Mouse (Mus musculus) midbrain, embryonic 16.5 days (tissue): ENCODE measurements around the gene Cntnap1. TPM values are rescaled to one million over a fixed set of nuclear protein-coding genes. Genes with fewer than 3 reads are reported as not detected.
A peak's percentile ranks its signal among the peaks of the same experiment; 100 is the strongest.

Experiments used
- ATAC-seq: fragments of 200-750 bp; cut with Nextera tagmentation; 2 replicates; pipeline ENCODE4 v1.8.0; 2017; ENCODE audit warnings: moderate TSS enrichment
- H3K27ac ChIP-seq: fragments of 300-500 bp; sonication (generic); 2 replicates; pipeline ENCODE4 v1.5.1; 2014; ENCODE audit warnings: mild to moderate bottlenecking, low read length, mixed read lengths
- H3K27me3 ChIP-seq: fragments of 300-500 bp; sonication (generic); 2 replicates; pipeline ENCODE4 v1.6.1; 2014; ENCODE audit warnings: low read depth, low read length, mixed read lengths; ENCODE audit not compliant: control insufficient read depth, insufficient read depth
- H3K36me3 ChIP-seq: fragments of 300-500 bp; sonication (generic); 2 replicates; pipeline ENCODE4 v1.6.1; 2014; ENCODE audit warnings: mild to moderate bottlenecking, low read length, moderate library complexity, mixed read lengths; ENCODE audit not compliant: control insufficient read depth, insufficient read depth
- H3K4me1 ChIP-seq: fragments of 300-500 bp; sonication (generic); 2 replicates; pipeline ENCODE4 v1.6.1; 2014; ENCODE audit warnings: mild to moderate bottlenecking, low read length, mixed read lengths; ENCODE audit not compliant: control insufficient read depth, insufficient read depth
- H3K4me2 ChIP-seq: fragments of 300-500 bp; sonication (generic); 2 replicates; pipeline ENCODE4 v1.6.1; 2014; ENCODE audit warnings: mild to moderate bottlenecking, low read length, mixed read lengths
- H3K4me3 ChIP-seq: fragments of 300-500 bp; sonication (generic); 2 replicates; pipeline ENCODE4 v1.5.1; 2014; ENCODE audit warnings: low read depth, mild to moderate bottlenecking, low read length, moderate library complexity, mixed read lengths
- H3K9ac ChIP-seq: fragments of 300-500 bp; sonication (generic); 2 replicates; pipeline ENCODE4 v1.6.1; 2014; ENCODE audit warnings: low read depth, low read length, mixed read lengths
- H3K9me3 ChIP-seq: fragments of 300-500 bp; sonication (generic); replicated peaks from 2 replicates; pipeline ENCODE4 v1.6.1; 2014; ENCODE audit warnings: mild to moderate bottlenecking, low read length, mixed read lengths; ENCODE audit not compliant: control insufficient read depth, poor library complexity, severe bottlenecking
- WGBS: fragments of 180-500 bp; shearing (Covaris S2); extraction: QIAGEN DNeasy Blood & Tissue Kit; methylation state at CpG from one replicate; pipeline ENCODE4 v1.1.7; 2014; 5-methylcytosine and 5-hydroxymethylcytosine counted together
- polyA plus RNA-seq: library from polyadenylated mRNA; unstranded; fragments of >200 nt; fragmentation: Nextera tagmentation; extraction: Ambion mirVana; gene quantifications from 2 replicates; pipeline ENCODE4 v1.2.1, GENCODE M21; 2015

Gene Cntnap1
- polyA plus RNA-seq, 1 experiment from 2014 or later: 4.7 TPM

DNA sequence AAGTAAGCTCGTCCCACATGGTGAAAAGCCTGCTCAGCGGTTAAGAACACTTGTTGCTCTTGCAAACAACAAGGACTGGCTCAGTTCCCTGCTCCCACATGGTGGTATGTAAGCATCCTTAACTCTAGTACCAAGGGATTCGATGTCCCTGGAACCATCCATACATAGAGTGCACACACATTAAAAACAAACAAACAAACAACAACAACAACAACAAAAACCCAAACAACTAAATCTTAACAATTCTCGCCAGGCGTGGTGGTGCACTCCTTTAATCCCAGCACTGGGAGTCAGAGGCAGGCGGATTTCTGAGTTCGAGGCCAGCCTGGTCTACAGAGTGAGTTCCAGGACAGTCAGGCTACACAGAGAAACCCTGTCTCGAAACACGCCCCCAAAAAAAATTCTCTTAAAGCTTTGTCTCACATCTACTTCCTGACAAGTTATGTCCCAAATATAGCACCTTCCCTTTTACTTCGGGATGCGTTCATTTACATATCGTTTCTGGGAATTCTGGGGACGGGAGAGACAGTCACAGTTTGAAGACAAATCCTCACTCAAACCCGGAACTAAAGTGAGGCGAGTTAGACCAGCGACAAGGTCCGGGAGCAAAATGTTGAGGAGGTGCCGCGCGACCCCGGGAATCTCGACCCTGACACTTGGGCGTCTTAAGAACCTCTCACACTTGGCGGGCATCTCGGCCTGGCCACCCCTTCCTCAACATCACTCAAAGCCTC, 55.2 kb downstream of the Cntnap1 start:
- peak overlapping the region; percentile 53 for H3K27ac ChIP-seq

DNA sequence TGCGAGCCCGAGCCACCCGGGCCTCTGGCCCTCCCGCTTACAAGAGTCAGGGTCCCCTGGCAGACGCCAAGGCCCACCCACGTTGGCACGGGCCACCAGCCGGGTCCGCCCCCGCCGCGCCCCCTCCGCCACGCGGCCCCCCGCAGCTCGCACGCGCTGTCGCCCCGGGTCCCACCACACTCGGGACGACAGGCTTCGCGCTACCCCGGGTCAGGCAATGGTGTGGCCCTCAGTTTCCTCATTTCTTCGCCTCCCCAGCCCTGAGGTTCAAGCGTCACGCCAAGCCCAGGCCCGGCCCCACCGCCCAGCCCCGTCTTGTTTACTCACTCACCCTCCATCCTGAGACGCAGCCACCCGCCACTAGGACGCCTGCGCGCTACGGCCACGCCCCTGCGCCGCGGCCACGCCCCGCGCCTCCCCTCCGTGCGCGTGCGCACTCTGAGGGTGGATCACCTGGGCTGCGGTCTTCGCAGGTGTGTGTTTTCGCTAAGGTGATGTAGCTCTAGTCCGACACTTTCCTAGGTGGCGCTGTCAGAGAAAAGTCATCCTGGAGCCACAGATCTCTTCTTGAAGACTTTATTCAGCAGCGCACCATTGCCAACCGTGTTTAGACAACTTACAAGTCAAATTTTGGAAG, 55.9 kb downstream of the Cntnap1 start, which contains the start of gene Ezh1:
Gene Ezh1 (minus strand): TSS at position 399 of the 637 bp plus-strand sequence.
- peak within 1 kb of the TSS; percentile 81 for H3K4me2 ChIP-seq
- H3K9me3 ChIP-seq: no peaks in the 10 kb centered on the region
- H3K27ac ChIP-seq: peak within 1 kb of the TSS; percentile 53
- ATAC-seq: peak; percentile 94
- peaks cover 5% of the 10 kb centered on the region; the same call in 1 of the 2 replicates for H3K4me1 ChIP-seq
- H3K4me3 ChIP-seq: peak within 1 kb of the TSS; percentile 84
- H3K9ac ChIP-seq: peak within 1 kb of the TSS; percentile 95
- H3K36me3 ChIP-seq: no peaks in the 10 kb centered on the region
- peaks cover 7% of the 10 kb centered on the region; the same call in 1 of the 2 replicates for H3K27me3 ChIP-seq
- 1% methylated on average over 55 of the region's 56 CpGs for WGBS

More for the DNA sequence above, 55.2 kb downstream of the Cntnap1 start:
- Histone ChIP-seq H3K9ac (peak overlapping the region; percentile 95), H3K9me3 (no peaks in the 10 kb centered on the region), H3K4me1 (peaks cover 5% of the 10 kb centered on the region; the same call in 1 of the 2 replicates), H3K36me3 (no peaks in the 10 kb centered on the region), H3K4me2 (peak overlapping the region; percentile 81), H3K27me3 (peaks cover 2% of the 10 kb centered on the region; the same call in 1 of the 2 replicates), H3K4me3 (peak overlapping the region; percentile 84)
- no peak; the same call in 1 of the 2 replicates for ATAC-seq
- 18% methylated on average over 25 of the region's 25 CpGs for WGBS

DNA sequence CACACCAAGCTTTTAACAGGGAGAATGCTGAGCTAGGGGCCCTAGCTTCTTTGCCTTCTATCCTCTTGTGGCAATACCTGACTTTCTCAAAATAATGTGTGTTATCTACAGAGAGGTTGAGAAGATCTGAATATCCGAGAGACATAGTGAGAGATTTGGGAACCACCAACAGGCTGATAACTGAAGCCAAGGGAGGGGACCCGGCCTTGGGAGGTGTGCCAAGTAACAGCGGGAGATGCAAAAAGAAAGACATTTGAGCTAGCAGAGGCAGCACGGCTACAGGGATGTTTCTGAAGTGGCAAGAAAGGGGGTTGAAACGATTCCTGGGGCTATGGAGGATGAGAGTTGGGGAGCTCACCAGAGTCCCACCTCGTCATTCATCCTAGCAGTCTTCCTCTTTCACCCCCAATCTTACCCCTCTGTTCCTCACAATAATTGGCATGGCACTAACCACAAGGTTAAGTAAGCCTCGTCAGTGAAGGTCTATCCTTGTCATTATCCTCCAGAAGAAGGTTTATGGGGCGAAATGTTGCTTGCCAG, 59.1 kb downstream of the Cntnap1 start:
- WGBS: 21% methylated on average over 8 of the region's 8 CpGs
- Histone ChIP-seq H3K4me3 (no peak overlapping the region), H3K36me3 (no peaks in the 10 kb centered on the region), H3K4me2 (no peak overlapping the region), H3K27ac (no peak overlapping the region), H3K9ac (no peak overlapping the region), H3K9me3 (no peaks in the 10 kb centered on the region), H3K4me1 (peaks cover 5% of the 10 kb centered on the region; the same call in 1 of the 2 replicates), H3K27me3 (peaks cover 10% of the 10 kb centered on the region)
- no peak for ATAC-seq

- peaks cover 10% of the 10 kb centered on the region for H3K27me3 ChIP-seq
- H3K4me3 ChIP-seq: no peak overlapping the region
- H3K4me2 ChIP-seq: no peak overlapping the region
- H3K9me3 ChIP-seq: no peaks in the 10 kb centered on the region
- peak overlapping the region; percentile 42 for H3K27ac ChIP-seq
- no peak for ATAC-seq
- no peaks in the 10 kb centered on the region for H3K36me3 ChIP-seq
- H3K4me1 ChIP-seq: peaks cover 4% of the 10 kb centered on the region; the same call in 1 of the 2 replicates
- H3K9ac ChIP-seq: no peak overlapping the region
- 27% methylated on average over 2 of the region's 2 CpGs for WGBS
Observed at GRCm38 (mm10) chr11:101230061-101230511, 59.8 kb downstream of the Cntnap1 start.

DNA sequence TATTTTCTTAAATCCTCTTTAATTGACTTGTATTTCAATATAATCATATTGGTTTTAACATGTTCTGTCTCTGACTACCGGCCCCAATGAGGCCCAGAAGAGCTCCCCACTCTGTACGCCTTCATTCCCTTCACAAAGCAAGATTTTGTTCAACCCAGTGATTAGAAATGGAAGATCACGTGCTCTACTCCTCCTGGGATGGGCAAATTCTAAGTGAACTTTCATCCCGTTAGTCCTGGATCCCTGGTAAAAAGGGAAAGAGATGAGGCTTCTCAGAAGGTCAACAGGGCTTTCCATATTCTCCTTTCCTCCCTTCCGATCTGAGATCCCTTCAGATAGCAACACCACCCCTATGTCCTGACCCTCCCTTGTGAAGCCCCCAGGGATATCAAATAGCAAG, 60.2 kb downstream of the Cntnap1 start:
- H3K4me2 ChIP-seq: no peak overlapping the region; the same call in 1 of the 2 replicates
- peaks cover under 1% of the 10 kb centered on the region; the same call in 1 of the 2 replicates for H3K4me1 ChIP-seq
- no peak overlapping the region for H3K9ac ChIP-seq
- no peaks in the 10 kb centered on the region for H3K9me3 ChIP-seq
- 13% methylated on average over 5 of the region's 5 CpGs for WGBS
- H3K27me3 ChIP-seq: peaks cover 10% of the 10 kb centered on the region
- no peaks in the 10 kb centered on the region for H3K36me3 ChIP-seq
- H3K27ac ChIP-seq: peak overlapping the region; percentile 42
- H3K4me3 ChIP-seq: no peak overlapping the region
- ATAC-seq: no peak

DNA sequence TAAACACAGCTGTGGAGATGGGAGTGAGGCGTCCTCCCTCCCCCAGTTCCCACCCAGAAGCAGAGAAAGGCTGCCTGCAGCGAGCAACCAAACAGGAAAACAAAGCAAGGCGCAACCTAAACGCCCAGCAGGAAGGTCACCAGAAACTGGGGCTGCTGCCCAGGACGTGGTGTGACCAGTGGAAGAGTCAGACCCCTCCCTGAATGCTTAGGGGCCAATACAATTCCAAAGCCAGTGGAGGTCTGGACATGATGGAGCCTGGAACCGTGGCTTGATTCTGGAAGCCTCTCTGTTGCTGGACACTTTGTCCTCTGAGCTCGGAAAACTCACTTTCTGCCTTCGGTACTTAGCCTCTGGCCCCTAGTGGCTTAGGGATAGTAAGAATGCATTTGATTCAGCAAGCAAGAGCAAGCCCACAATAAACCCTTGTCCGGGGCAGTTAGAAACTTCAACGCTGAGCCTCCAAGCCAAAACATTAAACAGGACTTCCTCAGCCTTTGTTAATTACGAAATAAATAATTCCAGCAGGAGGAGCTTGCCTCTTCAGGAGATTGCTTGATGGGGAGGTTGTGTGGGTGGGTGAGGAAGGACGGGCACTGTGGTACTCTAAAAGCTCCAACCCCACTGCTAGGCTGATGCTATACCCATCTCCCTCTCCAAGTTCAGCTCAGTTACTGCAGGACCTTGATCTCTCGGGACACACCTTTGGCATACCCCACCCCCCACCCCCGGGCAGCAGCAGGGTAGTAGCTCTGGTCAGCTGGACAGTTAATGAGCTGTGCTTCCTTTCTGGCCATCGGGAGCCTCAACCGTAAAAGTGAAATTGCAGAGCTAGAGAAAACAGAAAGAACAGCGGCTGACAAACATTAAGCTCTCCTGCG, 60.9 kb downstream of the Cntnap1 start:
- Histone ChIP-seq H3K27ac (peak overlapping the region; percentile 42), H3K9ac (no peak overlapping the region), H3K4me1 (no peaks in the 10 kb centered on the region), H3K9me3 (no peaks in the 10 kb centered on the region), H3K27me3 (peaks cover 10% of the 10 kb centered on the region), H3K4me3 (no peak overlapping the region), H3K36me3 (no peaks in the 10 kb centered on the region), H3K4me2 (peak overlapping the region; percentile 8; the same call in 1 of the 2 replicates)
- no peak for ATAC-seq
- WGBS: 17% methylated on average over 18 of the region's 18 CpGs

- Histone ChIP-seq H3K9me3 (no peaks in the 10 kb centered on the region), H3K36me3 (no peaks in the 10 kb centered on the region), H3K4me2 (no peak overlapping the region), H3K4me3 (no peak overlapping the region), H3K9ac (no peak overlapping the region), H3K27ac (peak overlapping the region; percentile 42; the same call in 1 of the 2 replicates), H3K27me3 (peaks cover 10% of the 10 kb centered on the region), H3K4me1 (no peaks in the 10 kb centered on the region)
- 60% methylated on average over 6 of the region's 6 CpGs for WGBS
- no peak for ATAC-seq
Observed at GRCm38 (mm10) chr11:101232010-101232839, 61.9 kb downstream of the Cntnap1 start.

GRCm38 (mm10) chr11:101233240-101233639, 62.9 kb downstream of the Cntnap1 start:
- Histone ChIP-seq H3K27ac (no peak overlapping the region), H3K4me3 (no peak overlapping the region), H3K4me1 (no peaks in the 10 kb centered on the region), H3K4me2 (no peak overlapping the region), H3K36me3 (no peaks in the 10 kb centered on the region), H3K9me3 (no peaks in the 10 kb centered on the region), H3K27me3 (peaks cover 10% of the 10 kb centered on the region), H3K9ac (no peak overlapping the region)
- 100% methylated on average over 1 of the region's 1 CpGs for WGBS
- ATAC-seq: no peak
